Mouse (Mus musculus) testis, adult 2 months (tissue): Measurements from ENCODE around the gene Rin3.

Experiments
- CTCF ChIP-seq: fragments of 200-500 bp; IDR thresholded peaks from 2 replicates; pipeline ENCODE4 v1.5.1; 2012; ENCODE audit warnings: low read depth, mild to moderate bottlenecking, inconsistent platforms, low read length, moderate library complexity; ENCODE audit not compliant: control insufficient read depth, insufficient read depth, insufficient replicate concordance
- POLR2A ChIP-seq: fragments of 200-500 bp; IDR thresholded peaks from 2 replicates; pipeline ENCODE4 v1.6.1; 2012; ENCODE audit warnings: low read depth, mild to moderate bottlenecking, inconsistent platforms, low read length, moderate library complexity; ENCODE audit not compliant: control insufficient read depth

GRCm38 (mm10) chr12:102328090-102328489, 45.2 kb downstream of the Rin3 start:
- TF ChIP-seq CTCF = no peak
- TF ChIP-seq POLR2A = no peak
